Mouse (Mus musculus) spleen, postnatal 14 days (tissue): ENCODE data around the gene Ppp1ca.

ENCODE experiments used
- DNase-seq, 2 experiments: peaks; one replicate each; pipeline ENCODE4 v3.0.0; 2021 to 2022; ENCODE audit warnings: low spot score in 2 of 2

Ppp1ca gene

GRCm38 (mm10) chr19:4184976-4185975, 6.6 kb upstream of the Ppp1ca start:
- peak; percentile 40 to 48 for DNase-seq

- DNase-seq: no peak
These were observed 4.6 kb upstream of the Ppp1ca start for GRCm38 (mm10) chr19:4187303-4187702.

GRCm38 (mm10) chr19:4189051-4189620, 2.7 kb upstream of the Ppp1ca start:
- DNase-seq: no peak

GRCm38 (mm10) chr19:4190831-4191334, 982 bp upstream of the Ppp1ca start, which contains the start of gene Tbc1d10c:
Gene Tbc1d10c, minus strand, starts transcription at chr19:4191284.
- DNase-seq: peak; percentile 58 to 67

GRCm38 (mm10) chr19:4192251-4192985, 553 bp downstream of the Ppp1ca start:
- DNase-seq: no peak

- DNase-seq: no peak
These were observed 1.3 kb downstream of the Ppp1ca start for GRCm38 (mm10) chr19:4193129-4193528.

- DNase-seq: no peak
These were observed 2.3 kb downstream of the Ppp1ca start for GRCm38 (mm10) chr19:4194021-4194724.

GRCm38 (mm10) chr19:4194776-4195650, 3.1 kb downstream of the Ppp1ca start:
- no peak for DNase-seq

- no peak for DNase-seq
These were observed 4.2 kb downstream of the Ppp1ca start for GRCm38 (mm10) chr19:4196048-4196447.

- DNase-seq: no peak
These were observed 4.7 kb downstream of the Ppp1ca start for GRCm38 (mm10) chr19:4196548-4196947.

GRCm38 (mm10) chr19:4197180-4197579, 5.3 kb downstream of the Ppp1ca start:
- DNase-seq: no peak

GRCm38 (mm10) chr19:4201291-4201909, 9.5 kb downstream of the Ppp1ca start, which contains the start of gene Rad9a:
Gene Rad9a, minus strand, starts transcription at chr19:4201662.
- peak; percentile 90 to 92 for DNase-seq

GRCm38 (mm10) chr19:4202149-4202548, 10.3 kb downstream of the Ppp1ca start:
- DNase-seq: no peak

GRCm38 (mm10) chr19:4203148-4203547, 11.3 kb downstream of the Ppp1ca start:
- no peak for DNase-seq

GRCm38 (mm10) chr19:4203604-4204326, 11.9 kb downstream of the Ppp1ca start:
- no peak for DNase-seq

- no peak for DNase-seq
These were observed 13.0 kb downstream of the Ppp1ca start for GRCm38 (mm10) chr19:4204889-4205288.

- peak in 1 of 2 experiments; percentile 61 for DNase-seq
These were observed 15.1 kb downstream of the Ppp1ca start for GRCm38 (mm10) chr19:4206971-4207370.

- DNase-seq: no peak
These were observed 16.7 kb downstream of the Ppp1ca start for GRCm38 (mm10) chr19:4208563-4208962.
